Mouse (Mus musculus) hematopoietic multipotent progenitor cell, adult 10-12 weeks (in vitro differentiated cells): ENCODE data around the gene Cyp2r1. TPM values are rescaled to one million over a fixed set of nuclear protein-coding genes. Genes with fewer than 3 reads are reported as not detected.

Experiments
- polyA plus RNA-seq: library from polyadenylated mRNA; stranded (reverse); fragments of >175 nt; gene quantifications from 2 replicates; pipeline ENCODE4 v1.2.3, GENCODE M21; 2012; ENCODE audit warnings: low replicate concordance

Cyp2r1 gene
- polyA plus RNA-seq: 4.7 and 11.9 TPM in 2 replicates

DNA sequence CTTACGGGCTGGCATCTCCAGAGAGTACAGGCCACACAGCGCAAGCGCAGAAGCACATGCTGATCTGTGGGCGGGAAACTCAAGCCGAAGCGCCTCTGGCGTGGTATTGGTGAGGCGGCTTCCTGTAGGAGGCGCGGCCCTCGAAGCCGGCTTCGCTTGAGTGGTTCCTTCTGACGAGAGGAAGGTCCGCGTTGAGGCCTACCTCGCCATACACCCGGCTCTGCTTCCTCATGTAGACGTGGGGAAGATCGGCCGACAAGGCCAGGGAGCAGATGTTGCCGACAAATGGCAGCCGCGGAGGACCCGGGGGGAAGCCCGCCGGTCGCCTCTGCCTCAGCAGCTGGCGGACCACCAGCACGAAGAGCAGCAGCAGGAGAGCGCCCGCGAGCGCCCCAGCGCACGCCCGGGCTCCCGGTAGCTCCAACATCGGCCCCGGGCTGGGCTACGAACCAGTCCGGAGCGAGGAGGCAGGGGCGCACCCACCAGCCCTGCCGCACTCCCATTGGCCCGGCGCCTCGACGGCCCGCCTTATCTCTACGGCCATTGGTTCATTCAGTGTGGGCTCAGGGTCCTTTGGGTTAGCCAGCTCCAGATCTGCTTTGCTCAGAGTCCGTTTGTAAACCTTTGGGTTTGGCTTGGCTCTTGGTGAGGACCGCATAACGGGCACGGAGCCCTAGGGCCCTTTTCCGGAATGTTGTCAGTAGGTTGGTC lies at the start of gene Cyp2r1:
TSS of gene Cyp2r1 (minus strand) at position 442 of the 711 bp plus-strand sequence.

Other genes starting within 250 kb of the Cyp2r1 start
- 4.0 and 8.2 TPM in 2 replicates for gene Pde3b, start 147.7 kb downstream of the Cyp2r1 start, polyA plus RNA-seq
- not detected in 2 replicates for gene Calca, start 73.4 kb upstream of the Cyp2r1 start, polyA plus RNA-seq
- gene Calcb, start 155.7 kb upstream of the Cyp2r1 start, polyA plus RNA-seq: not detected in 2 replicates
- gene Insc, start 180.7 kb upstream of the Cyp2r1 start, polyA plus RNA-seq: not detected in 2 replicates